Mouse (Mus musculus): ENCODE data around the gene Usp3.

- TF ChIP-seq CTCF (IDR thresholded peaks at IDR 0.05) (no peak), EP300 (IDR thresholded peaks at IDR 0.05; ENCODE audit: insufficient read depth, low read depth, low read length) (no peak)
Measured at GRCm38 (mm10) chr9:66620055-66620454, 27.1 kb upstream of the Usp3 start.
